Mouse (Mus musculus) forebrain, embryonic 16.5 days (tissue): ENCODE results near the gene Fxyd3. TPM values are rescaled to one million over a fixed set of nuclear protein-coding genes. Genes with fewer than 3 reads are reported as not detected.

Source experiments
- ATAC-seq: fragments of 200-750 bp; cut with Nextera tagmentation; 2 replicates; pipeline ENCODE4 v1.8.0; 2017; ENCODE audit warnings: mild to moderate bottlenecking, moderate library complexity
- H3K27ac ChIP-seq: fragments of 300-500 bp; sonication (generic); 2 replicates; pipeline ENCODE4 v1.5.1; 2014; ENCODE audit warnings: low read length, control low read depth
- H3K27me3 ChIP-seq: fragments of 300-500 bp; sonication (generic); replicated peaks from 2 replicates; pipeline ENCODE4 v1.6.1; 2014; ENCODE audit warnings: low read length; ENCODE audit not compliant: control insufficient read depth, insufficient read depth
- H3K36me3 ChIP-seq: fragments of 300-500 bp; sonication (generic); 2 replicates; pipeline ENCODE4 v1.6.1; 2014; ENCODE audit not compliant: control insufficient read depth, insufficient read depth
- H3K4me1 ChIP-seq: fragments of 300-500 bp; sonication (generic); replicated peaks from 2 replicates; pipeline ENCODE4 v1.6.1; 2014; ENCODE audit warnings: low read length; ENCODE audit not compliant: control insufficient read depth, insufficient read depth
- H3K4me2 ChIP-seq: fragments of 300-500 bp; sonication (generic); 2 replicates; pipeline ENCODE4 v1.6.1; 2014; ENCODE audit warnings: mild to moderate bottlenecking, low read length, control low read depth
- H3K4me3 ChIP-seq: fragments of 300-500 bp; sonication (generic); replicated peaks from 2 replicates; pipeline ENCODE4 v1.5.1; 2014; ENCODE audit warnings: mild to moderate bottlenecking, low read length, control low read depth
- H3K9ac ChIP-seq: fragments of 300-500 bp; sonication (generic); replicated peaks from 2 replicates; pipeline ENCODE4 v1.6.1; 2014; ENCODE audit warnings: low read depth, low read length, control low read depth
- H3K9me3 ChIP-seq: fragments of 300-500 bp; sonication (generic); 2 replicates; pipeline ENCODE4 v1.6.1; 2016; ENCODE audit warnings: low read length; ENCODE audit not compliant: control insufficient read depth
- WGBS: fragments of 180-500 bp; shearing (Covaris S2); extraction: QIAGEN DNeasy Blood & Tissue Kit; methylation state at CpG from one replicate; pipeline ENCODE4 v1.1.7; 2014; 5-methylcytosine and 5-hydroxymethylcytosine counted together
- microRNA-seq: library from miRNA; unstranded; fragments of <30 nt; microRNA quantifications from one replicate; pipeline ENCODE4, GENCODE M21; 2017
- polyA plus RNA-seq: library from polyadenylated mRNA; unstranded; fragments of >200 nt; fragmentation: Nextera tagmentation; extraction: Ambion mirVana; gene quantifications from 2 replicates; pipeline ENCODE4 v1.2.1, GENCODE M21; 2015

The Fxyd3 gene
- polyA plus RNA-seq, 1 experiment from 2014 or later = 0.15 TPM

GRCm38 (mm10) chr7:31035291-31035690 lies 41.2 kb downstream of the Fxyd3 start:
- Histone ChIP-seq H3K27ac (no peak overlapping the region), H3K4me2 (no peak overlapping the region), H3K9me3 (no peaks in the 10 kb centered on the region), H3K9ac (no peak overlapping the region), H3K36me3 (no peaks in the 10 kb centered on the region), H3K4me3 (no peak overlapping the region), H3K4me1 (no peaks in the 10 kb centered on the region), H3K27me3 (peaks cover under 1% of the 10 kb centered on the region; the same call in 1 of the 2 replicates)
- no peak for ATAC-seq
- WGBS = 82% methylated on average over 11 of the region's 11 CpGs

- no peak for ATAC-seq
- Histone ChIP-seq H3K9me3 (no peaks in the 10 kb centered on the region), H3K9ac (no peak overlapping the region), H3K4me3 (no peak overlapping the region), H3K4me2 (no peak overlapping the region), H3K27ac (no peak overlapping the region), H3K36me3 (no peaks in the 10 kb centered on the region), H3K27me3 (no peaks in the 10 kb centered on the region; the same call in 1 of the 2 replicates), H3K4me1 (no peaks in the 10 kb centered on the region)
- 66% methylated on average over 11 of the region's 11 CpGs for WGBS
Observed at GRCm38 (mm10) chr7:31034789-31035188, 41.7 kb downstream of the Fxyd3 start.

DNA sequence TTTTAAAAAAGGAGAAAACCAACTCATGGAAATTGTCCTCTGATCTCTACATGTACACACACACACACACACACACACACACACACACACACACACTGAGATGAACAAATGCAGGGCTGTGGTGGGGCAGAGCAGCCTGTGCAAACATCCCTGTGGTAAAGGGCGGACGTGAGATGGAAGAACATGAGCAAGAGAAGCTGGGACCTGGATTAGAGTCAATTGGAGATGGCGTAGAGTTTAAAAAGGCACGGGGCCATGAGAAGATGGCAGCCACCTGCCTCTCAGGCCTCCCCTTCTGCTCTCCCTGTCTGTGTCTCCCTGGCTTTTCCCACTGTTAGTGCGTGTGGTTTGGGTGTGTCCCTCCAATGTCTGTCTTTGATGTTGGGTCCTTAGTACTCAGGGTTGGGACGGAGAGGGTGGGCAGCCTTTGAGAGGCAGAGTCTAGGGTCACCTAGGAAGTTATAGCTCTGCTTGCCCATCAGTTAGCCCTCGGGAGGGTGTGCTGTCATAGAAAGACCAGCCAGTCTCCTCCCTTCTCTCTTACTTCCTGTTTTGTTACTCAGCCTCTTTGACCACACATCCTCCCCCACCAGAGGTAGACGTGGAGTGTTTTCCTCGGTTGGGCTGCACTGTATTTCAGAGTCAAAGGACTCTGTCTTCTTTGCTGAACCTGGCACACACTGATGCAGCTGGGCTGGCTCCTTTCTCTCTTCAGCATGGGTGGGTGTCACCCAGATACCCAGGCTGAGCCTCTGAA lies 42.9 kb downstream of the Fxyd3 start:
- Histone ChIP-seq H3K9me3 (no peaks in the 10 kb centered on the region), H3K36me3 (no peaks in the 10 kb centered on the region), H3K4me1 (no peaks in the 10 kb centered on the region), H3K27me3 (no peaks in the 10 kb centered on the region), H3K4me2 (no peak overlapping the region), H3K27ac (no peak overlapping the region), H3K9ac (no peak overlapping the region), H3K4me3 (no peak overlapping the region)
- WGBS = 79% methylated on average over 9 of the region's 9 CpGs
- no peak for ATAC-seq

- Histone ChIP-seq H3K4me2 (no peak overlapping the region), H3K27me3 (no peaks in the 10 kb centered on the region), H3K9me3 (no peaks in the 10 kb centered on the region), H3K4me3 (no peak overlapping the region), H3K36me3 (no peaks in the 10 kb centered on the region), H3K9ac (no peak overlapping the region), H3K27ac (no peak overlapping the region), H3K4me1 (no peaks in the 10 kb centered on the region)
- no peak for ATAC-seq
- WGBS = 80% methylated on average over 7 of the region's 7 CpGs
Observed at GRCm38 (mm10) chr7:31031731-31032130, 44.8 kb downstream of the Fxyd3 start.

DNA sequence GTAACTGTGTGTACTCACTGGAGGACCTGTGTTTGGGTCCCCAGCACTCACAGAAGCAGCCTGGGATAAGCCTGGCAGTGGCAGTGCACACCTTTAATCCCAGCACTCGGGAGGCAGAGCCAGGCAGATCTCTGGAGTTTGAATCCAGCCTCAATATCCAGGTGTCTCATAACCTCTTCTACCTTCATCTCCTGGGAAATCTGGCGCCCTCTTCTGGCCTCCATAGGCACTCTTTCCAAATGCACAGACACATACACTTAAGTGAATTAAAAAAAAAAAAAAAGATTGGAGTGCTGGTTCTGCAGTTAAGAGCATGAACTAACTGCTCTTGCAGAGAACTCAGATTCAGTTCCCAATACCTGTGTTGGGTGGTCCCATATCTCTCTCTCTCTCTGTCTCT lies 45.8 kb downstream of the Fxyd3 start:
- H3K27ac ChIP-seq = no peak overlapping the region
- H3K4me2 ChIP-seq = no peak overlapping the region
- ATAC-seq = no peak
- H3K4me1 ChIP-seq = no peaks in the 10 kb centered on the region
- H3K36me3 ChIP-seq = no peaks in the 10 kb centered on the region
- H3K27me3 ChIP-seq = no peaks in the 10 kb centered on the region
- no peak overlapping the region for H3K9ac ChIP-seq
- 77% methylated on average over 2 of the region's 2 CpGs for WGBS
- H3K9me3 ChIP-seq = no peaks in the 10 kb centered on the region
- H3K4me3 ChIP-seq = no peak overlapping the region

- 76% methylated on average over 8 of the region's 8 CpGs for WGBS
- Histone ChIP-seq H3K4me2 (no peak overlapping the region), H3K9ac (no peak overlapping the region), H3K36me3 (no peaks in the 10 kb centered on the region), H3K27ac (no peak overlapping the region), H3K4me3 (no peak overlapping the region), H3K4me1 (no peaks in the 10 kb centered on the region), H3K27me3 (no peaks in the 10 kb centered on the region), H3K9me3 (no peaks in the 10 kb centered on the region)
- no peak for ATAC-seq
Observed at GRCm38 (mm10) chr7:31028609-31029008, 47.9 kb downstream of the Fxyd3 start.

Small RNA genes within 50 kb of the gene (microRNA-seq; reads per million reads assigned to microRNA genes)
- gene Mir7050 = not detected

Other genes starting within 250 kb of the Fxyd3 start
- not detected in 2 replicates for gene Ffar3, start 220.5 kb downstream of the Fxyd3 start, polyA plus RNA-seq
- not detected in 2 replicates for gene Ffar1, start 215.1 kb downstream of the Fxyd3 start, polyA plus RNA-seq
- gene Cd22, start 196.4 kb downstream of the Fxyd3 start, polyA plus RNA-seq = 0.25 TPM in 1 of 2 replicates, not detected in the other
- 1.0 and 1.8 TPM in 2 replicates for gene Mag, start 161.8 kb downstream of the Fxyd3 start, polyA plus RNA-seq
- not detected in 2 replicates for gene Hamp2, start 152.0 kb downstream of the Fxyd3 start, polyA plus RNA-seq
- gene Hamp, start 132.7 kb downstream of the Fxyd3 start, polyA plus RNA-seq = not detected in 2 replicates
- gene Usf2, start 119.9 kb downstream of the Fxyd3 start, polyA plus RNA-seq = 30.0 and 32.3 TPM in 2 replicates
- gene Lsr, start 103.2 kb downstream of the Fxyd3 start, polyA plus RNA-seq = 21.3 and 23.2 TPM in 2 replicates
- 0.26 and 0.42 TPM in 2 replicates for gene Fam187b, start 102.9 kb downstream of the Fxyd3 start, polyA plus RNA-seq
- gene Fxyd5, start 34.2 kb downstream of the Fxyd3 start, polyA plus RNA-seq = 21.7 and 23.4 TPM in 2 replicates
- gene Fxyd7, start 25.2 kb downstream of the Fxyd3 start, polyA plus RNA-seq = 51.0 and 95.0 TPM in 2 replicates
- 10.7 and 14.5 TPM in 2 replicates for gene Fxyd1, start 19.5 kb downstream of the Fxyd3 start, polyA plus RNA-seq
- 0.20 and 0.24 TPM in 2 replicates for gene Lgi4, start 17.4 kb downstream of the Fxyd3 start, polyA plus RNA-seq
- gene Hpn, start 38.6 kb upstream of the Fxyd3 start, polyA plus RNA-seq = 0.88 TPM in 1 of 2 replicates, not detected in the other
- gene Scn1b, start 50.3 kb upstream of the Fxyd3 start, polyA plus RNA-seq = 4.1 and 5.3 TPM in 2 replicates
- gene Gramd1a, start 79.2 kb upstream of the Fxyd3 start, polyA plus RNA-seq = 261 and 277 TPM in 2 replicates
- not detected in 2 replicates for gene Scgb2b2, start 213.8 kb upstream of the Fxyd3 start, polyA plus RNA-seq
- not detected in 2 replicates for gene Scgb1b2, start 215.1 kb upstream of the Fxyd3 start, polyA plus RNA-seq